8 mouse cellular contexts compared by ENCODE assay signal in the genomic region with DNA sequence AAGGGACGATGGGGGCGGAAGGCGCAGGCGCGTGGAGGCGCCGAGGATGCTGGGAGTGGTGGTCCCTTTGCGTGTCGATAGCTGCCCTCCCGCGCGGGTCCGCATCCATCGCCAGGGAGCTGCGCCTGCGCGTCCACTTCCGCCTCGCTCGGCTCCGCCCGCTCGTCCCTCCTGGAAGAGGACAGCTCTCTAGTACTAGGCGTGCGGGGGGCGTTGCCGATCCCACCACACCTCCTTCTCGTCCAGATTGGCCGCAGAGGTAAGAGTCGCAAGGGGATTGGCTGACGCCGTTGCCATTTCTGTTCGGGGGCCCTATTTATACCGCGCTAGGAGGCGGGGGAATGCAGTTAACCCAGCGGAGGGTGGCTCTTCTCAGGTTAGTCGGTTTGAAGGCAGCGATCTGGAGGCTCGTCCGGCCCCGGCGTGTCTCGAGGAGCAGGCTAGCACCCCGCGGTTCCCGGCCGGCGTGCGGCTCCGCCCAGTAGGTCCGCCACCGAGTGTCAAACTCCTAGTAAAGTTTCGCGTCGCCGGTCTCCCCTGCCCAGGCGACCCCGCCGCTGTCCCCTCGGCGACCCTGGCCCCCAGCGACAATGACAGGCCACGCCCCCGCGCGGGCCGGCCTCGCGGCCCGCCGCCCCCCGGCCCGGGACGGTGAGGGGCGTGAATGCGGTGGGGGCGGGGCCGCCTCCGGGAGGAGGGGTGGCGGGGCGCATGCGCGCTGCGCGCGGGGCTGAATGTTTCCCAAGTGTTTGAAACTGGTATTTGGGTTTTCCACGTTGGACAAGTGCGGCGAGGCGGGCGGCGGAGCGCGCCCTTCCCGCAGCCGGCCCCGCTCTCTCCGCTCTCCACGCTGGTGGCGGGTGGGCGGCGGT. TPM values are rescaled to one million over a fixed set of nuclear protein-coding genes. Genes with fewer than 3 reads are reported as not detected.
DNase-seq lines count a peak whose midpoint lies in the region; ATAC-seq lines count a peak whose summit lies in the region.

No protein-coding gene starts in this region.

- peaks cover 24% of the 10 kb centered on the region for H3K4me1 ChIP-seq in hindbrain, embryonic 12.5 days

- H3K27me3 ChIP-seq in hindbrain, embryonic 12.5 days: no peaks in the 10 kb centered on the region

- DNase-seq in NIH3T3 (ENCODE audit: low read depth): peak; percentile 99
- peak; percentile 99 to 100 for DNase-seq in cerebellum, postnatal 10 days
- peak; percentile 100 for DNase-seq in frontal cortex, postnatal 10 days (ENCODE audit: low spot score in 2 of 2)
- peak; percentile 99 to 100 for DNase-seq in layer of hippocampus, postnatal 14 days (ENCODE audit: low spot score in 2 of 2)
- peak; percentile 99 for DNase-seq in lung, postnatal 14 days
- DNase-seq in retina, adult 2 months (ENCODE audit: low read depth, low spot score): peak; percentile 97
- peak; percentile 97 to 100 for DNase-seq in thymus, postnatal 36 days

- no peaks in the 10 kb centered on the region for H3K9me3 ChIP-seq in hindbrain, embryonic 12.5 days (replicated peaks)

- WGBS in hindbrain, embryonic 12.5 days: under 1% methylated on average over 99 of the region's 103 CpGs

- H3K4me2 ChIP-seq in hindbrain, embryonic 12.5 days (replicated peaks): peak overlapping the region; percentile 74

- H3K36me3 ChIP-seq in hindbrain, embryonic 12.5 days: no peaks in the 10 kb centered on the region

- H3K9ac ChIP-seq in hindbrain, embryonic 12.5 days: peak overlapping the region; percentile 97

- peak overlapping the region; percentile 100 for H3K27ac ChIP-seq in hindbrain, embryonic 12.5 days

- peak overlapping the region; percentile 94 for H3K4me3 ChIP-seq in hindbrain, embryonic 12.5 days

- peak; percentile 90 for ATAC-seq in hindbrain, embryonic 12.5 days (ENCODE audit: low FRiP score)

RNA-seq across cellular contexts. Expression of a gene that starts 0.6 kb away (rescaled TPM):
- polyA plus RNA-seq in hindbrain, embryonic 12.5 days (2016; fragmentation: Nextera tagmentation; extraction: Ambion mirVana): 53.4 and 57.5 TPM in 2 replicates
- 10 to 100 TPM; 28.6 to 36.7 TPM for total RNA-seq in layer of hippocampus, postnatal 14 days (2021)

RNA-seq across cellular contexts. Expression of a gene that starts 5.4 kb away (rescaled TPM):
- polyA plus RNA-seq in hindbrain, embryonic 12.5 days (2016; fragmentation: Nextera tagmentation; extraction: Ambion mirVana): 17.9 and 20.6 TPM in 2 replicates
- 10 to 100 TPM; 20.5 to 22.4 TPM for total RNA-seq in layer of hippocampus, postnatal 14 days (2021)

RNA-seq across cellular contexts. Expression of a gene that starts 58.6 kb away (rescaled TPM):
- polyA plus RNA-seq in hindbrain, embryonic 12.5 days (2016; fragmentation: Nextera tagmentation; extraction: Ambion mirVana): 109 and 121 TPM in 2 replicates
- 10 to 100 TPM; 55.5 to 58.7 TPM for total RNA-seq in layer of hippocampus, postnatal 14 days (2021)

Comparison
In these comparisons a context has a peak if more than half of its experiments do, and no peak if none do; other contexts are left out.
1. Peak in every context shown above with its lines: DNase-seq, ATAC-seq, H3K4me3 ChIP-seq and H3K27ac ChIP-seq.